Mouse (Mus musculus) forebrain, embryonic 13.5 days (tissue): ENCODE data around the gene Wfikkn1. TPM values are rescaled to one million over a fixed set of nuclear protein-coding genes. Genes with fewer than 3 reads are reported as not detected.
A peak's percentile ranks its signal among the peaks of the same experiment; 100 is the strongest.
"Not testable (repeated sequence)": the region's sequence is repeated elsewhere in the genome, so short reads cannot be mapped to it uniquely, and the experiment has no call there.

Experiments
- ATAC-seq: fragments of 200-750 bp; cut with Nextera tagmentation; 2 replicates; pipeline ENCODE4 v1.8.0; 2017
- H3K27ac ChIP-seq: fragments of 300-500 bp; sonication (generic); 2 replicates; pipeline ENCODE4 v1.5.1; 2015; ENCODE audit warnings: inconsistent platforms, mild to moderate bottlenecking, moderate library complexity
- H3K27me3 ChIP-seq: fragments of 300-500 bp; sonication (generic); 2 replicates; pipeline ENCODE4 v1.6.1; 2015; ENCODE audit warnings: mild to moderate bottlenecking, inconsistent platforms
- H3K36me3 ChIP-seq: fragments of 300-500 bp; sonication (generic); 2 replicates; pipeline ENCODE4 v1.6.1; 2015; ENCODE audit warnings: mild to moderate bottlenecking, inconsistent platforms; ENCODE audit not compliant: poor library complexity, severe bottlenecking
- H3K4me1 ChIP-seq: fragments of 300-500 bp; sonication (generic); 2 replicates; pipeline ENCODE4 v1.6.1; 2015; ENCODE audit warnings: inconsistent platforms
- H3K4me2 ChIP-seq: fragments of 300-500 bp; sonication (generic); 2 replicates; pipeline ENCODE4 v1.6.1; 2015; ENCODE audit warnings: inconsistent platforms, mild to moderate bottlenecking, moderate library complexity
- H3K4me3 ChIP-seq: fragments of 300-500 bp; sonication (generic); 2 replicates; pipeline ENCODE4 v1.5.1; 2015; ENCODE audit warnings: mild to moderate bottlenecking, inconsistent platforms
- H3K9ac ChIP-seq: fragments of 300-500 bp; sonication (generic); 2 replicates; pipeline ENCODE4 v1.6.1; 2015; ENCODE audit warnings: mild to moderate bottlenecking, inconsistent platforms
- H3K9me3 ChIP-seq: fragments of 300-500 bp; sonication (generic); replicated peaks from 2 replicates; pipeline ENCODE4 v1.6.1; 2016; ENCODE audit warnings: inconsistent platforms
- WGBS: fragments of 180-500 bp; shearing (Covaris S2); methylation state at CpG from one replicate; pipeline ENCODE4 v1.1.7; 2015; 5-methylcytosine and 5-hydroxymethylcytosine counted together
- polyA plus RNA-seq: library from polyadenylated mRNA; unstranded; fragments of >200 nt; fragmentation: Nextera tagmentation; extraction: Ambion mirVana; gene quantifications from 2 replicates; pipeline ENCODE4 v1.2.1, GENCODE M21; 2015

The Wfikkn1 gene
- polyA plus RNA-seq, 1 experiment from 2014 or later: 0.76 TPM

DNA sequence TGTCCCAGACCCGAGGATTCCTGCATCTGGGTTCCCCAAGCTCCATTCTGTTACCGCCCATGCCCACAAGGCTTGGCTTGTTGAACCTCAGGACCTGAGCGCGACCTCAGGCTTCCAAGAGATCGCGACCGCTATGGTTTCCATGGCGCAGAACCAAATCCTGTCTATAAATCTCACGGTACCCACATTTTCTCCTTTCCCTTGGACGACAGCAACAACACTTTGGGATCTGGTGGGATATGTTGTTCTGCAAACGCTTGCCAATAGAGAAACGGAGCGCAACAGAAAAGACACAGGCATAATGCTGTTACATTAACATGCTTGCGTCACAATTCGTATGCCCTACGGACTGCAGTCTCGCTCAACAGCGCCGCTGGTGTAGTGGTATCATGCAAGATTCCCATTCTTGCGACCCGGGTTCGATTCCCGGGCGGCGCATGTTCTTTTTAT is 5.9 kb downstream of the Wfikkn1 start, which contains the start of gene Mettl26:
Gene Mettl26, plus strand, starts transcription at position 354 of the 450 bp plus-strand sequence.
- peak within 1 kb of the TSS; percentile 68 for H3K4me3 ChIP-seq
- WGBS: under 1% methylated on average over 25 of the region's 25 CpGs
- H3K27me3 ChIP-seq: no peaks in the 10 kb centered on the region
- peak within 1 kb of the TSS; percentile 96 for H3K27ac ChIP-seq
- peak within 1 kb of the TSS; percentile 83 for H3K9ac ChIP-seq
- peak within 1 kb of the TSS; percentile 89 for H3K4me2 ChIP-seq
- peaks cover 22% of the 10 kb centered on the region for H3K4me1 ChIP-seq
- no peaks in the 10 kb centered on the region for H3K9me3 ChIP-seq
- peaks cover 23% of the 10 kb centered on the region for H3K36me3 ChIP-seq
- peak; percentile 82 for ATAC-seq

GRCm38 (mm10) chr17:25874148-25874720 is 6.4 kb downstream of the Wfikkn1 start:
- Histone ChIP-seq H3K9me3 (no peaks in the 10 kb centered on the region), H3K27me3 (no peaks in the 10 kb centered on the region), H3K4me3 (peak overlapping the region; percentile 68), H3K4me2 (peak overlapping the region; percentile 89), H3K9ac (peak overlapping the region; percentile 67), H3K36me3 (peaks cover 18% of the 10 kb centered on the region), H3K4me1 (peaks cover 22% of the 10 kb centered on the region), H3K27ac (peak overlapping the region; percentile 82)
- ATAC-seq: no peak
- WGBS: 3% methylated on average over 14 of the region's 14 CpGs

GRCm38 (mm10) chr17:25873405-25874147 is 7.1 kb downstream of the Wfikkn1 start:
- Histone ChIP-seq H3K4me2 (peak overlapping the region; percentile 89), H3K4me1 (peaks cover 28% of the 10 kb centered on the region), H3K4me3 (peak overlapping the region; percentile 68; the same call in 1 of the 2 replicates), H3K27me3 (no peaks in the 10 kb centered on the region), H3K9ac (peak overlapping the region; percentile 67; the same call in 1 of the 2 replicates), H3K36me3 (peaks cover 11% of the 10 kb centered on the region), H3K27ac (peak overlapping the region; percentile 82), H3K9me3 (no peaks in the 10 kb centered on the region)
- WGBS: 80% methylated on average over 11 of the region's 11 CpGs
- no peak for ATAC-seq

- ATAC-seq: no peak
- peaks cover 35% of the 10 kb centered on the region for H3K4me1 ChIP-seq
- no peaks in the 10 kb centered on the region for H3K27me3 ChIP-seq
- H3K9ac ChIP-seq: no peak overlapping the region
- H3K9me3 ChIP-seq: no peaks in the 10 kb centered on the region
- no peak overlapping the region for H3K4me2 ChIP-seq
- no peak overlapping the region for H3K4me3 ChIP-seq
- WGBS: 84% methylated on average over 3 of the region's 3 CpGs
- H3K27ac ChIP-seq: no peak overlapping the region
- H3K36me3 ChIP-seq: peaks cover 2% of the 10 kb centered on the region
These were observed 8.0 kb downstream of the Wfikkn1 start for GRCm38 (mm10) chr17:25872676-25873075.

DNA sequence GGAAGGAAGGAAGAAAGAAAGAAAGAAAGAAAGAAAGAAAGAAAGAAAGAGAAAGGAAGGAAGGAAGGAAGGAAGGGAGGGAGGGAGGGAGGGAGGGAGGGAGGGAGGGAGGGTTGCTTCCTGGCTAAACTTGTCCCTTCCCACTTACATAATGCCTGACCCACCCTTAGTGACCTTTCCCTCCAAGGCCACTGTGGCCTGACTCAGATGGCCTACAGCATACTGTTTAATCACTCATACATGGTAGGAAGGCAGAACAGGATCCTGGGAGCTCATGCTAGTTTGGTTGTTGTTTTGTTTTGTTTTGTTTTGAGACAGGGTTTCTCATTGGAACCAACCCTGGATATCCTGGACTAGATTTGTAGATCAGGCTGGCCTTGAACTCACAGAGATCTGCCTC is 9.1 kb downstream of the Wfikkn1 start:
- not testable (repeated sequence) for H3K9ac ChIP-seq, H3K9me3 ChIP-seq, H3K4me2 ChIP-seq, ATAC-seq, H3K27ac ChIP-seq, H3K27me3 ChIP-seq, H3K4me3 ChIP-seq, H3K36me3 ChIP-seq
- H3K4me1 ChIP-seq: peaks cover 32% of the 10 kb centered on the region

DNA sequence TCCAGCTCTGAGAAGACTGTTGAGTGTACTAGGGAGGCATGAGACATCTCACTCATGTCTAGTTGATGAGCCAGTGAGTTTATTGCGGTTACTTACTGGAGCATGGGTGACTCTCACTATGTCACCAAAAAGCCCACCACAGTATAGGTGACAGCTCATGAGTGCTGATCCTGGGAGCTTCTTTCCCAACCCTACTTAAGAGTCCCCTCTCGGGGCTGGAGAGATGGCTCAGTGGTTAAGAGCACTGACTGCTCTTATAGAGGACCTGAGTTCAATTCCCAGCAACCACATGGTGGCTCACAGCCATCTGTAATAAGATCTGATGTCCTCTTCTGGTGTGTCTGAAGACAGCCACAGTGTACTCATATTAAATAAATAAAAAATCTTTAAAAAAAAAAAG is 10.7 kb downstream of the Wfikkn1 start:
- Histone ChIP-seq H3K9me3 (no peaks in the 10 kb centered on the region), H3K4me1 (peaks cover 24% of the 10 kb centered on the region), H3K36me3 (no peaks in the 10 kb centered on the region), H3K4me2 (no peak overlapping the region), H3K4me3 (no peak overlapping the region), H3K9ac (no peak overlapping the region), H3K27ac (no peak overlapping the region), H3K27me3 (no peaks in the 10 kb centered on the region)
- WGBS: 90% methylated on average over 2 of the region's 2 CpGs
- no peak for ATAC-seq

DNA sequence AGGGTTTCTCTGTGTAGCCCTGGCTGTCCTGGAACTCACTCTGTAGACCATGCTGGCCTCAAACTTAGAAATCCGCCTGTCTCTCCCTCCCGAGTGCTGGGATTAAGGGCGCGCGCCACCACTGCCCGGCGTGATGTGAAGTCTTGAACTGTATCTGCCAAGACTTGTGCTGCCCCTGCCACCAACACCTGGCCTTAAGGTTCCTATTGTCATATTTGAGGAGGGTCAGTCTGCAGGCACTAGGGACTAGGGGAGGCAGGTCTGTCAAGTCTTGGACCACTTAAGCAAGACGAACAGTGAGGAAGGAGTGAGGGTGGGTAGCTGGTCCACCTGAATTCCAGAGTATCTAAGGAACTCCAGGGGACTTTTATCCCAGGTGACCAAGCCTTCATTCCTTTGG is 11.2 kb downstream of the Wfikkn1 start:
- Histone ChIP-seq H3K36me3 (no peaks in the 10 kb centered on the region), H3K27ac (no peak overlapping the region), H3K4me3 (no peak overlapping the region), H3K27me3 (no peaks in the 10 kb centered on the region), H3K4me1 (peaks cover 24% of the 10 kb centered on the region), H3K4me2 (no peak overlapping the region), H3K9ac (no peak overlapping the region), H3K9me3 (no peaks in the 10 kb centered on the region)
- ATAC-seq: no peak
- 85% methylated on average over 8 of the region's 8 CpGs for WGBS

- Histone ChIP-seq H3K27me3 (no peaks in the 10 kb centered on the region), H3K9ac (peak within 1 kb of the TSS; percentile 76), H3K36me3 (no peaks in the 10 kb centered on the region), H3K9me3 (no peaks in the 10 kb centered on the region), H3K27ac (peak within 1 kb of the TSS; percentile 72), H3K4me1 (peaks cover 17% of the 10 kb centered on the region), H3K4me3 (peak within 1 kb of the TSS; percentile 74), H3K4me2 (peak within 1 kb of the TSS; percentile 99)
- peak; percentile 90 for ATAC-seq
- under 1% methylated on average over 24 of the region's 24 CpGs for WGBS
These were observed 12.0 kb downstream of the Wfikkn1 start, which contains the start of gene Mcrip2 for GRCm38 (mm10) chr17:25868601-25869191. Mcrip2 (minus strand) TSS chr17:25868764.

GRCm38 (mm10) chr17:25867836-25868600 is 12.6 kb downstream of the Wfikkn1 start:
- peak; percentile 41 for ATAC-seq
- H3K27me3 ChIP-seq: no peaks in the 10 kb centered on the region
- 2% methylated on average over 38 of the region's 42 CpGs for WGBS
- no peaks in the 10 kb centered on the region for H3K9me3 ChIP-seq
- H3K4me2 ChIP-seq: peak overlapping the region; percentile 99
- H3K36me3 ChIP-seq: no peaks in the 10 kb centered on the region
- peak overlapping the region; percentile 72; the same call in 1 of the 2 replicates for H3K27ac ChIP-seq
- H3K4me3 ChIP-seq: peak overlapping the region; percentile 74
- peaks cover 16% of the 10 kb centered on the region for H3K4me1 ChIP-seq
- peak overlapping the region; percentile 76 for H3K9ac ChIP-seq

GRCm38 (mm10) chr17:25867509-25867835 is 13.2 kb downstream of the Wfikkn1 start:
- Histone ChIP-seq H3K9me3 (no peaks in the 10 kb centered on the region), H3K27ac (no peak overlapping the region), H3K4me1 (peaks cover 16% of the 10 kb centered on the region), H3K4me2 (peak overlapping the region; percentile 99), H3K36me3 (no peaks in the 10 kb centered on the region), H3K9ac (peak overlapping the region; percentile 76; the same call in 1 of the 2 replicates), H3K27me3 (no peaks in the 10 kb centered on the region), H3K4me3 (peak overlapping the region; percentile 74)
- no peak for ATAC-seq
- WGBS: 17% methylated on average over 7 of the region's 7 CpGs

- no peak overlapping the region for H3K4me3 ChIP-seq
- no peak overlapping the region for H3K27ac ChIP-seq
- peaks cover 24% of the 10 kb centered on the region for H3K4me1 ChIP-seq
- no peak overlapping the region for H3K4me2 ChIP-seq
- H3K9me3 ChIP-seq: no peaks in the 10 kb centered on the region
- ATAC-seq: no peak
- no peaks in the 10 kb centered on the region for H3K27me3 ChIP-seq
- H3K36me3 ChIP-seq: no peaks in the 10 kb centered on the region
- 88% methylated on average over 3 of the region's 3 CpGs for WGBS
- H3K9ac ChIP-seq: no peak overlapping the region
These were observed 14.5 kb downstream of the Wfikkn1 start for GRCm38 (mm10) chr17:25866172-25866571.

GRCm38 (mm10) chr17:25865288-25865687 is 15.4 kb downstream of the Wfikkn1 start:
- no peak for ATAC-seq
- H3K9ac ChIP-seq: no peak overlapping the region
- peaks cover 32% of the 10 kb centered on the region for H3K4me1 ChIP-seq
- H3K9me3 ChIP-seq: no peaks in the 10 kb centered on the region
- no peak overlapping the region for H3K27ac ChIP-seq
- H3K36me3 ChIP-seq: no peaks in the 10 kb centered on the region
- H3K4me3 ChIP-seq: no peak overlapping the region
- no peaks in the 10 kb centered on the region for H3K27me3 ChIP-seq
- H3K4me2 ChIP-seq: no peak overlapping the region
- 95% methylated on average over 11 of the region's 11 CpGs for WGBS
